Mouse (Mus musculus) embryonic facial prominence, embryonic 14.5 days (tissue): ENCODE data around the gene Sft2d1. TPM values are rescaled to one million over a fixed set of nuclear protein-coding genes. Genes with fewer than 3 reads are reported as not detected.

Experiments
- polyA plus RNA-seq: library from polyadenylated mRNA; unstranded; fragments of >200 nt; fragmentation: Nextera tagmentation; extraction: Ambion mirVana; gene quantifications from 2 replicates; pipeline ENCODE4 v1.2.1, GENCODE M21; 2014

Gene Sft2d1
- polyA plus RNA-seq, 1 experiment from 2014 or later = 72.2 TPM

Other genes starting within 250 kb of the Sft2d1 start
- gene Gm49673, start 163.3 kb upstream of the Sft2d1 start, polyA plus RNA-seq = not detected in 2 replicates
- 28.4 and 33.9 TPM in 2 replicates for gene Rnaset2a, start 163.0 kb upstream of the Sft2d1 start, polyA plus RNA-seq
- 32.3 and 35.0 TPM in 2 replicates for gene Fgfr1op, start 145.6 kb upstream of the Sft2d1 start, polyA plus RNA-seq
- gene Ccr6, start 75.1 kb upstream of the Sft2d1 start, polyA plus RNA-seq = 0.18 TPM in 1 of 2 replicates, not detected in the other
- 188 and 209 TPM in 2 replicates for gene Mpc1, start 28.2 kb upstream of the Sft2d1 start, polyA plus RNA-seq
- 1.0 TPM in 2 replicates for gene Prr18, start 26.4 kb downstream of the Sft2d1 start, polyA plus RNA-seq
- 0.46 and 0.47 TPM in 2 replicates for gene T2, start 44.9 kb downstream of the Sft2d1 start, polyA plus RNA-seq
- 0.24 and 0.60 TPM in 2 replicates for gene T, start 123.3 kb downstream of the Sft2d1 start, polyA plus RNA-seq
- 2.3 and 3.5 TPM in 2 replicates for gene Pde10a, start 214.3 kb downstream of the Sft2d1 start, polyA plus RNA-seq